Mouse (Mus musculus): ENCODE data around the gene C1qa.

GRCm38 (mm10) chr4:136937344-136937743, 38.7 kb upstream of the C1qa start:
- TF ChIP-seq CTCF (IDR thresholded peaks at IDR 0.05; ENCODE audit: control insufficient read depth, insufficient read depth, low read length) (no peak), POLR2A (IDR thresholded peaks at IDR 0.05; ENCODE audit: borderline replicate concordance, control insufficient read depth, low read depth, low read length) (no peak)
